Mouse (Mus musculus): Measurements from ENCODE around the gene Gxylt2.

The Gxylt2 gene

GRCm38 (mm10) chr6:100851083-100851482 is 146.5 kb downstream of the Gxylt2 start:
- DNase-seq: no peak
